Mouse (Mus musculus): ENCODE results near the gene Scin. TPM values are rescaled to one million over a fixed set of nuclear protein-coding genes. Genes with fewer than 3 reads are reported as not detected.

Gene Scin
- total and polyA plus RNA-seq, 2 experiments from 2014 or later, result 0.05 TPM; not detected in 1

- Histone ChIP-seq H3K4me2 (ENCODE audit: low read depth, low read length) (peak overlapping the region; percentile 57), H3K9me3 (ENCODE audit: low read length) (no peaks in the 10 kb centered on the region), H3K27ac (peak overlapping the region; percentile 98), H3K4me3 (ENCODE audit: low read length) (peak overlapping the region; percentile 91), H3K4me1 (ENCODE audit: insufficient read depth, low read length) (0 out of 2 replicates have a peak, but pooled peaks cover 5% of the 10 kb centered on the region), H3K27me3 (ENCODE audit: insufficient read depth, low read length) (no peaks in the 10 kb centered on the region), H3K36me3 (ENCODE audit: insufficient read depth, low read length) (no peaks in the 10 kb centered on the region), H3K9ac (replicated peaks; ENCODE audit: low read length) (peak overlapping the region; percentile 94)
- no peak for TF ChIP-seq CTCF (IDR thresholded peaks at IDR 0.05; ENCODE audit: low read depth)
- ATAC-seq (no peak), DNase-seq (ENCODE audit: low spot score) (peak; percentile 28)
- WGBS, result 1% methylated on average over 11 of the region's 11 CpGs
Observed at GRCm38 (mm10) chr12:40036666-40037065, 97.4 kb downstream of the Scin start.

- Histone ChIP-seq H3K27me3 (ENCODE audit: insufficient read depth, low read length) (no peaks in the 10 kb centered on the region), H3K9me3 (ENCODE audit: low read length) (no peaks in the 10 kb centered on the region), H3K36me3 (ENCODE audit: insufficient read depth, low read length) (no peaks in the 10 kb centered on the region), H3K4me2 (ENCODE audit: low read depth, low read length) (peak overlapping the region; percentile 57), H3K4me3 (ENCODE audit: low read length) (peak overlapping the region; percentile 91), H3K9ac (replicated peaks; ENCODE audit: low read length) (peak overlapping the region; percentile 94; the same call in 1 of the 2 replicates), H3K27ac (0 out of 2 replicates have a peak overlapping the region, but pooled peaks have one; percentile 98), H3K4me1 (ENCODE audit: insufficient read depth, low read length) (0 out of 2 replicates have a peak, but pooled peaks cover 5% of the 10 kb centered on the region)
- ATAC-seq (no peak), DNase-seq (ENCODE audit: low spot score) (no peak)
- WGBS, result 32% methylated on average over 4 of the region's 4 CpGs
- TF ChIP-seq CTCF (IDR thresholded peaks at IDR 0.05; ENCODE audit: low read depth), result no peak
Observed at GRCm38 (mm10) chr12:40035506-40035905, 98.5 kb downstream of the Scin start.

- ATAC-seq (no peak), DNase-seq (ENCODE audit: low spot score) (no peak)
- Histone ChIP-seq H3K4me1 (ENCODE audit: insufficient read depth, low read length) (0 out of 2 replicates have a peak, but pooled peaks cover under 1% of the 10 kb centered on the region), H3K9me3 (ENCODE audit: low read length) (no peaks in the 10 kb centered on the region), H3K27me3 (ENCODE audit: insufficient read depth, low read length) (no peaks in the 10 kb centered on the region), H3K9ac (replicated peaks; ENCODE audit: low read length) (no peak overlapping the region), H3K36me3 (ENCODE audit: insufficient read depth, low read length) (no peaks in the 10 kb centered on the region), H3K27ac (no peak overlapping the region), H3K4me2 (ENCODE audit: low read depth, low read length) (no peak overlapping the region), H3K4me3 (ENCODE audit: low read length) (no peak overlapping the region)
- TF ChIP-seq CTCF (IDR thresholded peaks at IDR 0.05; ENCODE audit: low read depth), result no peak
- 89% methylated on average over 4 of the region's 4 CpGs for WGBS
Observed at GRCm38 (mm10) chr12:40029201-40029600, 104.8 kb downstream of the Scin start.

- no peak for DNase-seq (ENCODE audit: low spot score)
- no peak for TF ChIP-seq CTCF (IDR thresholded peaks at IDR 0.05; ENCODE audit: low read depth)
- Histone ChIP-seq H3K4me2 (ENCODE audit: low read depth, low read length) (no peak overlapping the region), H3K9ac (replicated peaks; ENCODE audit: low read length) (no peak overlapping the region), H3K4me1 (ENCODE audit: insufficient read depth, low read length) (no peaks in the 10 kb centered on the region), H3K9me3 (ENCODE audit: low read length) (no peaks in the 10 kb centered on the region), H3K4me3 (ENCODE audit: low read length) (no peak overlapping the region), H3K27ac (no peak overlapping the region), H3K27me3 (ENCODE audit: insufficient read depth, low read length) (no peaks in the 10 kb centered on the region), H3K36me3 (ENCODE audit: insufficient read depth, low read length) (no peaks in the 10 kb centered on the region)
- no peak for ATAC-seq
- 87% methylated on average over 3 of the region's 3 CpGs for WGBS
Observed at GRCm38 (mm10) chr12:40027846-40028245, 106.2 kb downstream of the Scin start.

GRCm38 (mm10) chr12:40027444-40027843 lies 106.6 kb downstream of the Scin start:
- no peak for TF ChIP-seq CTCF (IDR thresholded peaks at IDR 0.05; ENCODE audit: low read depth)
- Histone ChIP-seq H3K9me3 (ENCODE audit: low read length) (no peaks in the 10 kb centered on the region), H3K27ac (no peak overlapping the region), H3K36me3 (ENCODE audit: insufficient read depth, low read length) (no peaks in the 10 kb centered on the region), H3K27me3 (ENCODE audit: insufficient read depth, low read length) (no peaks in the 10 kb centered on the region), H3K4me3 (ENCODE audit: low read length) (no peak overlapping the region), H3K4me2 (ENCODE audit: low read depth, low read length) (no peak overlapping the region), H3K9ac (replicated peaks; ENCODE audit: low read length) (no peak overlapping the region), H3K4me1 (ENCODE audit: insufficient read depth, low read length) (no peaks in the 10 kb centered on the region)
- no peak for DNase-seq (ENCODE audit: low spot score)
- ATAC-seq, result no peak
- 93% methylated on average over 3 of the region's 3 CpGs for WGBS

- Histone ChIP-seq H3K4me3 (ENCODE audit: low read length) (no peak overlapping the region), H3K36me3 (ENCODE audit: insufficient read depth, low read length) (no peaks in the 10 kb centered on the region), H3K9me3 (ENCODE audit: low read length) (no peaks in the 10 kb centered on the region), H3K27ac (no peak overlapping the region), H3K27me3 (ENCODE audit: insufficient read depth, low read length) (no peaks in the 10 kb centered on the region), H3K9ac (replicated peaks; ENCODE audit: low read length) (no peak overlapping the region), H3K4me1 (ENCODE audit: insufficient read depth, low read length) (no peaks in the 10 kb centered on the region), H3K4me2 (ENCODE audit: low read depth, low read length) (no peak overlapping the region)
- DNase-seq (ENCODE audit: low spot score) (no peak), ATAC-seq (no peak)
- TF ChIP-seq CTCF (IDR thresholded peaks at IDR 0.05; ENCODE audit: low read depth), result no peak
- 90% methylated on average over 2 of the region's 2 CpGs for WGBS
Observed at GRCm38 (mm10) chr12:40023918-40024317, 110.1 kb downstream of the Scin start.

GRCm38 (mm10) chr12:40023014-40023642 lies 110.9 kb downstream of the Scin start:
- Histone ChIP-seq H3K27ac (no peak overlapping the region), H3K4me3 (ENCODE audit: low read length) (no peak overlapping the region), H3K27me3 (ENCODE audit: insufficient read depth, low read length) (no peaks in the 10 kb centered on the region), H3K4me2 (ENCODE audit: low read depth, low read length) (no peak overlapping the region), H3K9me3 (ENCODE audit: low read length) (no peaks in the 10 kb centered on the region), H3K36me3 (ENCODE audit: insufficient read depth, low read length) (no peaks in the 10 kb centered on the region), H3K9ac (replicated peaks; ENCODE audit: low read length) (no peak overlapping the region), H3K4me1 (ENCODE audit: insufficient read depth, low read length) (no peaks in the 10 kb centered on the region)
- ATAC-seq (no peak), DNase-seq (ENCODE audit: low spot score) (no peak)
- TF ChIP-seq CTCF (IDR thresholded peaks at IDR 0.05; ENCODE audit: low read depth), result no peak
- 87% methylated on average over 3 of the region's 3 CpGs for WGBS
